Mouse (Mus musculus) kidney, adult 2 months (tissue): ENCODE data around the gene Gm10300.

Experiments used
- CTCF ChIP-seq: fragments of 200-500 bp; conservative IDR thresholded peaks from 2 replicates; pipeline ENCODE4 v1.5.1; 2011; ENCODE audit warnings: low read depth, mild to moderate bottlenecking, control low read depth, low read length, moderate library complexity, mixed read lengths; ENCODE audit not compliant: insufficient read depth, insufficient read length
- POLR2A ChIP-seq: fragments of 200-500 bp; IDR thresholded peaks from one replicate; pipeline ENCODE4 v1.6.1; 2011; ENCODE audit warnings: low read depth, low read length, control low read depth

DNA sequence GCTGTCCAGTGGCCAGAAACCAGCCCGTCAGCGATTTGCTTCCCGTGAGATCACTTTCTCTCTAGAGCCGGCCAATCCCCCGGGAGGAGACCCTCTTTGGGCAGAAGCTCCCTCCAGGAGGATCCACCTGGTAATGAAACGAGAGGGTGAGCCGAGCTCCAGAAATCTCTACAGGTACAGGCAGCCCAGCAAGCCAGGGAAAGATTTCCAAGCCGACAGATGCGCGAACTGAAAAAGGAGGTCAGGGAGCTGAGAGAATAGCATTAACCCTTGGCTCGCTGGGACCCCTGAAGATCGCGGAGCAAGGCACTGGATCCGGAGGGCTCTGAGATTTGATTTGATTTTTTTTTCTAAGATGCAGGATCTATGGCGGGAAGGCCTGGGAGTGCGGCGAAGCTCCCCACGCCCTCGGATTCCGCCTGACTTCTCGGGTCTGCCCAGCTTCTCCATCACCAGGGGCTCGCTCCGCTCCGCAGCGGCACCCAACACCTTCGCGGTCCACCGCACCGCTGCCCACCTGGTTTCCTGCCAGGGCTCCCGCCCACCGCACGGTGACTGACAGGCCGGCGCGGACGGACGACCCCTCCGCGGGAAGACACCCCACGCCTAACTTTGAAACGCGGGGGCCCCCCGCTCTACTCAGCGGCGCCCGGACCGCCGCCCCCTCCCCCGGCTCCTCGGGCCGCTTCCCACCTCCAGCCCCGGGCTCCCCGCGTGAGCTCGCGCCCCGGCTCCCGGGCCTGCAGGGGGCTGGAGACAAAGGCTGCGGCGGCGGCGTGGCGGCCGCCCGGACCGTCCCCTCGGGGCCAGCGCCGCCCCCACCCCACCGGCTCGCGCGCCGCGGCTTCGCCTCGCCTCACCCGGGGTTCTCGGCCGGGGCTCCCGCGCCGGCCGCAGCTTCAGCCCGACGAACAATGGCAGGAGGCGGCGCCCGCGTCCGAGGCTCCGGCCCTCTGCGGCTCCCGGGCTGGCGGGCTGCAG, 26.2 kb upstream of the Gm10300 start:
- TF ChIP-seq POLR2A = no peak
- TF ChIP-seq CTCF = no peak
